Mouse (Mus musculus): ENCODE data around the gene Donson.
"Not testable (repeated sequence)": the region's sequence is repeated elsewhere in the genome, so short reads cannot be mapped to it uniquely, and the experiment has no call there.

The Donson gene

DNA sequence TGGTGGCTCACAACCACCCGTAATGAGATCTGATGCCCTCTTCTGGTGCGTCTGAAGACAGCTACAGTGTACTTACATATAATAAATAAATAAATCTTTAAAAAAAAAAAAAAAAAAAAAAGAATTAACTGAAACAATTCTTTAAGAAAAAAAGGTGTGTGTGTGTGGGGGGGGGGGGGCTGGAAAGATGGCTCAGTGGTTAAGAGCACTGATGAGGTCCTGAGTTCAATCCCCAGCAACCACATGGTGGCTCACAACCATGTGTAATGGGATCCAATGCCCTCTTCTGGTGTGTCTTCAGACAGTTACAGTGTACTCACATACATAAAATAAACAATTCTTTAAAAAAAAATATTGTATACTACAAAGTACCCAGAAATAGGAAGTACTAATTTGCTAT, 43.1 kb downstream of the Donson start:
- DNase-seq (ENCODE audit: low read depth, low spot score): not testable (repeated sequence)

DNA sequence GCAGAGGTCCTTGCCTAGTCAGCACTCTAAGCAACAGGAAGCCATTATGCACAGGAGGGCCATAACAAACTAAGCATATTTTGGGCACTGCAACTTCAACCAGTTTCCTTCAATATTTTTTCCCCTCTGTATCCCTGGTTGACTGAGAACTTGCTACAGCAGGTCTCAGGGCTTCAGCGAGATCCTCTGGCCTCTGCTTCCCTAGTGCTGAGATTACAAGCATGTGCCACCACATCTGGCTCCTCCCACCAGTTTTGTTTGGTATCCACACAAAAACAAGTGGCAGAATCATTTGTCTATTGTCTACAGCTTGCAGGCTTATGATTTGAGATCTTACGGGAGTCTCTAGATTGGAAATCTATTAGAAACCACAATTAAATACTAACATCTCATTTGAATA, 43.7 kb downstream of the Donson start:
- DNase-seq (ENCODE audit: low read depth, low spot score): no peak

GRCm38 (mm10) chr16:91640171-91640570, 48.4 kb downstream of the Donson start:
- DNase-seq (ENCODE audit: low read depth, low spot score): no peak

GRCm38 (mm10) chr16:91639636-91640035, 48.9 kb downstream of the Donson start:
- no peak for DNase-seq (ENCODE audit: low read depth, low spot score)

DNA sequence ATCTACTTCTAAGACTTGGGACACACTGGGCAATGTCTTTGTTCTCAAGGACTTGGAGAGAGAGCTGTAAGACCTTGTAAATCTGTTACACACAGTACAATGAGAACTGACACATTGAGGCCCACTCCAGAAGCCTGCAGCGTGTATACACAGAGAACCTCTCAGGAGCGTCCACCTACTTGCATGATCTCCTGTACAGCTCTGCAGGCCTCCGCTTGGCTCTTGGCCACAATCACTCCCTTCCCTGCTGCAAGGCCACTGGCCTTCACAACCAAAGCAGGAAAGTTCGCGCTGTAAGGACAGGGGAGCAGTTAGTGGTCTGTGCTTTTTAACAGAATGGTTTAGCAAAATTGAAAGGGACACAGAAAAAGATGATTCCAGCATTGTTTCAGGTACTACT, 49.4 kb downstream of the Donson start:
- no peak for DNase-seq (ENCODE audit: low read depth, low spot score)

DNA sequence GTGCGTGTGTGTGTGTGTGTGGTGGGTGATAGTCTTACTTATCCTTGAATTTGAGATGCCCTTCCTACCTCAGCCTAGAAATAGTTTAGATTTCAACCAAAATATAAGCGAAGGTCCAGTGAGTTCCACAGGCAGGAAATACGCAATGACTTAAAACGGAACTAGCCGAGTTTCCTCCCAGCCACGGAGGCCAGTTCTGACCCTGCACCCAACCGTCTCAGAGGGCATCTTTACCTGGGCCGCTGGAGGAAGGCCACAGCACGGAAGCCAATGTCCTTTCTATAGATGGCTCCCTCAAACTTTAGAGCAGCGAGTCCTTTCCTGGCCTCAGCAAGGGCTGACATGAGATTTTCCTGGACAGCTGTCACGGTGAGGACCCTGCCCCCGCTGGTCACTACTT, 54.9 kb downstream of the Donson start:
- no peak for DNase-seq (ENCODE audit: low read depth, low spot score)

- DNase-seq (ENCODE audit: low read depth, low spot score): no peak
These were observed 55.6 kb downstream of the Donson start for GRCm38 (mm10) chr16:91632940-91633339.

DNA sequence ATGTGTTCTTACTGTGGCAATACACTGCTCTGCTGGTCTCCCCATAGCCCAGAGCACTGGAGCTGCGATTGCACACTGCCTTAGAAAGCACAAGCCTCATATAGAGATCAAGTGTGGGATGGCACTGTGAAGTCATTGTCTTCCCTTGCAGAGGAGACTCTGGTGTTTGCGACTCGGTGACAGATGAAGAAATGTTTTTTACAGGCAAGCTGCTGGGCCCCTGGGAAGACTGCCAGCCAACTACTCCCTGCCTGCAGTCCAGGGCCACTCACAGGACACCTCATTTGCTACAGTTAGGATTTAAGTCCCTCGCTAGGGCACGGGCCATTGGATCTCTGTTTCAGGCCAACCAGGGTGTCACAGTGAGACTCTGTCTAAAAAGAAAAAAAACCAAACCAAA, 56.1 kb downstream of the Donson start:
- DNase-seq (ENCODE audit: low read depth, low spot score): no peak

- no peak for DNase-seq (ENCODE audit: low read depth, low spot score)
These were observed 58.0 kb downstream of the Donson start for GRCm38 (mm10) chr16:91630584-91630983.

DNA sequence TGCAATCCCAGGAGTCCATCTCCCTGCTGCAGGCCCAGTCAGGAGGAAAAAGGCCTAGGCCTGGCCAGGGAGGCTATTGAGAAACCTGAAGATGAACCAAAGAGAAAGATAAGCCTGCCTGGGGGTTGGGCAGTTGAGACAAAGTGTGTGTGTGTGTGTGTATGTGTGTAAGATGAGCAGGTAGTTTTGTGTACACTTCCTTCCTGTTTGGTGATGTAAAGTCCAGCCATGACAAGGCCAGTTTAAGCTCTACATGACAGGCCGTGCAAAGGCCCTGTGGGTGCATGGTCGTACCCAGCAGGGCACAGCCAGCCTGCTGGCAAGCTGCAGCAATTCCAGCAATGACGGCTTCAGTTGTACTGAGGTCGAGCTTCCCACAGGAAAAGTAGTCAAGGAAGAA, 58.8 kb downstream of the Donson start:
- no peak for DNase-seq (ENCODE audit: low read depth, low spot score)

DNA sequence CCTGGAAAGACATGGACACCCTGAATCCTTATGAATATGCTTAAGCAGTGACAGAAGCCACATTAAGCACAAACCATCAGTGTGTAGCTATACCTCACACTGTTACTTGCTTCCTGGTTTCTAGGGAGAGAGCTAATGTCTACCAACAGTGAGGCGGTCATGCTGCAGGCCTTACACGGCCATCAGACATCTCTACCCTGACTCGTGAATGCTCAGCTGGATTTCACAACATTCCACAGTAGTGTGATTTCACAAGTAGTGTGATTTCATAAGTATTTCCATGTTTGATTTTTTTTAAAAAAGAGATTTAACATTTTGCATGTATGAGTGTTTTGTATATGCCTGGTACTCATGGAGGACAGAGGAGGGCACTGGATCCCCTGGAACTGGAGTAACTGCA, 59.9 kb downstream of the Donson start:
- DNase-seq (ENCODE audit: low read depth, low spot score): no peak

DNA sequence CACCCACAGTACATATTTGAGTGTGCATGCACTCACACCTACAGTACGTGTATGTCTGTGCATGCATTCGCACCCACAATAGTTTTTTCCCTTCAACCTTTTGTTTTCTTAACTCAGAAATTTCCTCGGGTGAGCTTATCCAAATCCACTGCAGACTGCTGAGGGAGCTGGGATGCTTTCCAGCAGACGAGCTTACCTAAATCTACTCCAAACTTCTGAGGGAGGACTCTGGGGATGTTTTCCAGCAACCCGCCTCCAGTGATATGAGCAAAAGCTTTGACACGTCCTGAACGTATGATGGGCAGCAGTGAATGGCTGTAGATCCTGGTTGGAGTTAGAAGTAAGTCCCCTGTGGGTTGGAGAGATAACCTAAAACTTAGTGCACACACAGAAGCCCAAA, 60.7 kb downstream of the Donson start:
- no peak for DNase-seq (ENCODE audit: low read depth, low spot score)
